Mouse (Mus musculus) layer of hippocampus, adult 9-10 months (tissue): ENCODE measurements around the gene Ddx19b.
"Not testable (repeated sequence)": the region's sequence is repeated elsewhere in the genome, so short reads cannot be mapped to it uniquely, and the experiment has no call there.

Experiments
- DNase-seq: peaks from one replicate; pipeline ENCODE4 v3.0.0; 2022; ENCODE audit warnings: low spot score

The Ddx19b gene

DNA sequence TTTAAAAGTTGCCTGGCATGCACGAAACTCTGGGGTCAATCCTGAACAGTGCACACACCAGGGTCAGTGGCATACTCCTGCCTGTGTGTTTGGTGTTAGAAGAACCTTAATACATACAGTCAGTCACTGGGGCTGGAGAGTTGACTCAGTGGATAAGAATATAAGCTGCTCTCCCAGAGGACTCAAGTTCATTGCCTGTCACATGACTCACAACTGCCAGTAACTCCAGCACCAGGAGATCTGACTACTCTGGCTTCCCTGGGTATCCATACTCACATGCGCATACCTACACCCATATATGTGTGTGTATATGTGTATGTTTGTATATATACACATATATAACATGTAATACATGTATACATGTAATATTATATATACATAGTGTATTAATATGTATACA is 68.5 kb downstream of the Ddx19b start:
- DNase-seq = no peak

- no peak for DNase-seq
These were observed 71.6 kb downstream of the Ddx19b start for GRCm38 (mm10) chr8:110959906-110960305.

DNA sequence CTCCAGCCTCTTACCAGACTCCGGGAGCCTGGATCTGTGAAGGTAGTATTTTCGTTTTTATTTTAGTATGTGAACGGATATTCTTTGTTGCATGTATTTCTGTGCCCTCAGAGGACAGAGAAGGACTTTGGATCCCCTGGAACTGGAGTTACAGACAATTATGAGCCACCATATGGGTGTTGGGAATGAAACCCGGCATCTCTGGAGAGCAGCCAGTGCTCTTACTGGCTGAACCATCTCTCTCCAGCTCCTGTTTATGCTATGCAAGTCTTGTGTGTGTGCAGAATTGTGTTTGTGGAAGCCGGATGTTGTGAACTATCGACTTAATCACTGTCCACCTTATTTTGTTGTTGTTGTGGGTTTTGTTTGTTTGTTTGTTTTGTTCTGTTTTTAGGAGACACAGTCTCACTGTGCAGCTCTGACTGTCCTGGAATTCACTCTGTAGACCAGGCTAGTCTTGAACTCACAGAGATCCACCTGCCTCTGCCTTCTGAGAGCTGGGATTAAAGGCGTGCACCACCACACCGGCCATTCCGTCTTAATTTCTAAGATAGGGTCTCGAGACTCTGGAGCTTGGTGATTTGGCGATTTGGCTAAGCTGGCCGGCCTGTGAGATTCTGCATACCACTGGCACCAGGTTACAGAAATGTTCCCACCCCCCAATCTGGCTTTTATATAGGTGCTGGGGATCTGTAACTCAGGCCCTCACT is 72.3 kb downstream of the Ddx19b start:
- no peak for DNase-seq

DNA sequence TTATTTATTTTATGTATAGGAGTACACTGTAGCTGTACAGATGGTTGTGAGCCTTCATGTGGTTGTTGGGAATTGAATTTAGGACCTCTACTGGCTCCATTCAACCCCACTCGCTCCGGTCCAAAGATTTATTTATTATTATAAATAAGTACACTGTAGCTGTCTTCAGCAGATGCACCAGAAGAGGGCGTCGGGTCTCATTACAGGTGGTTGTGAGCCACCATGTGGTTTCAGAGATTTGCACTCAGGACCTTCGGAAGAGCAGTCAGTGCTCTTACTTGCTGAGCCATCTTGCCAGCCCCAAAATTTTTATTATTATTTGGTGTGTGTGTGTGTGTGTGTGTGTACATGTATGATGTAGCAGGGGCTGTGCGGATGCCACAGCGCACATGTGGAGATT is 73.0 kb downstream of the Ddx19b start:
- not testable (repeated sequence) for DNase-seq

- no peak for DNase-seq
These were observed 73.4 kb downstream of the Ddx19b start for GRCm38 (mm10) chr8:110958135-110958534.

- no peak for DNase-seq
These were observed 74.1 kb downstream of the Ddx19b start for GRCm38 (mm10) chr8:110957471-110957870.

DNA sequence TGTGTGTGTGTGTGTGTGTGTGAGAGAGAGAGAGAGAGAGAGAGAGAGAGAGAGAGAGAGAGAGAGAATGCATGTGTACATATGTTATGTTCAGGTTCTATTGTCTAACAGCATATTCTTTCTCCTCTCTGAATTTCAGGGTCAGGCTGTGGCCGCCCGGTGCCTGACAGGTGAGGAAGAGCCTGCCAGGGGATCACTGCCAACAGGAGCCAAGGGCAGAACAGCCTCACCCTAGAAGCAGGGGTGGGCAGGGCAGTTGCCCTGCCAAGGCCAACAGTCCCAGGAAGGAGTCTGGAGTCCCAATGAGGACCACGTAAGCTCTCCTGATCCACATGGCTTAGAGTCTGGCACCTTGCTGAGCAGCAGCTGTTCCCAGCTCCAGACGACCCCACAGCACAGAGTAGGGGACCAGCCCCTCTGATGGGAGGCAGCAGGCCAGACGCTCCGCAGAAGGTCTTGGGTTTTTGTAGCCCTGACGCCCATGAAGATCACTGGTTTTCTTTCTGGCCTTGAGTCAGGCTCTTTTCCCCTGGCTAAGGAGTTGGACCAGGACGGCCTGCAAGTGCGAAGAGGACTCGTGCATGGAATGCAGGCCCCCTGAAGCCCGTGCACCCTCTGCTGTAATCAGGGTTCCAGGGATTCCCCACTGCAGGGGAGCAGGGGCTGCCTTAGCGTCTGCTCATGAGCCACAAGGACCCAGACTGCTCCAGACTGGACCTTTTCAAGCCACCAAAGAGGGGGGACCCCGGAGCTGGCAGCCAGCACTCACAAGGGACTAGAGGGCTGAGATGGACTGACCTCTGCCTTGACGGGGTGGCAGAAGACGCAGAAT is 74.7 kb downstream of the Ddx19b start:
- no peak for DNase-seq

DNA sequence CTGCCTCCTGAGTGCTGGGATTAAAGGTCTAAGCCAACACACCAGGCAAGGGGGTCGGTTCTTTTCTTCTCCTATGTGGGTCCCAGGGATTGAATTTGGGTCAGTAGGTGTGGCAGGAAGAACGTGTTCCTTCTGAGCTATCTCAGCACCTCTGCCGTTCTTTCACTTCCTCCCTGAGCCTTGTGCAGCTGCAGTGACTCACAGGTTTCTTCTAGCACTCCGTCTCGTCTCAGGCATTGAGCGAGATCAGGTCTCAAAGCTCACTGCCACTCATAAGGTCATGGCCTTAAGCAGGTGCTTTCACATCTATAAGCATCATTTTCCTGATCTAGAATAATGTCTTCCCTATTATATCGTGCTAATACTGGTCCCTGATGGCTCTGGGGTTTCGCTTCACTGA is 76.8 kb downstream of the Ddx19b start:
- no peak for DNase-seq
